Mouse (Mus musculus) testis, postnatal 14 days (tissue): ENCODE data around the gene Gm8332.
"Not testable (repeated sequence)": the region's sequence is repeated elsewhere in the genome, so short reads cannot be mapped to it uniquely, and the experiment has no call there.

Experiments
- DNase-seq: peaks from one replicate; pipeline ENCODE4 v3.0.0; 2021; ENCODE audit warnings: low spot score

The Gm8332 gene

GRCm38 (mm10) chr12:88250000-88250399, at the start of gene Gm8332:
Gene Gm8332 (minus strand): TSS chr12:88250100.
- not testable (repeated sequence) for DNase-seq

DNA sequence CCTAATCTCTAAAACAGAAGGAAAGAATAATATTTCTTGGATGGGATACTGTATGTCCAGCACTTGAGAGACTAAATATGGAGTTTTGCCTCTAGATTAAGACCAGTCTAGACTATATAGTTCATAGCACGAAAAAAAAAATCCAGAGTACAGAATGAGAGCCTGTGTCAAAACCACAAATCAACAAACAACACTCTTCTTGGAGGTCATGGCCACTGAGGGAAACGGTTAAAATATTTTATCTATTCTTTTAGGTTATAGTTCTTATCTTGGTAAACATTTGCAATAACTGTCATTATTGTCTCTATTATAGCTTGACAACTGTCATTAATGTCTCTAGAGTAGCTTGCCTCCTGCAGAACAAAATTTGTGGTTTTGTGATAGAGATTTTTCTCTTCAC, 47.3 kb upstream of the Gm8332 start:
- DNase-seq = not testable (repeated sequence)

GRCm38 (mm10) chr12:88293082-88293481, 43.2 kb upstream of the Gm8332 start:
- DNase-seq = not testable (repeated sequence)

DNA sequence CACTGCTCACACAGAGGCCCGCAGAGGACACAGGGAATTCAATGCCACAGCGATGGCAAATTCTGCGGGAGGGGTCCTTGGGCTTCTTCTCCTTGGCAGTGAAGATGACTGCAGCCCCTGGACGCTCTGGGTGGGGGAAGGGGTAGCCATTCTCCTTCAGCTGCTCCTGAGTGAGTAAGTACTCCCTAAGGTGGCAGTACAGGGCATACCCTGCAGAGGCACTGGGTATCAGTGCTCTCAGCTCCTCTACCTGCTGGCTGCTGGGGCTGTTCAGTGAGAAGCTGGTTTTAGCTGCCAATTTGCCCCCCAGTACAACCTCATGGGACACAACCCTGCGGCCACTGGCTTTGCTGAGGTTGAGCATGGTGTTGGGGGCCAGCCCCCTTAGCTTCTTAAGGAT, 35.3 kb upstream of the Gm8332 start:
- DNase-seq = not testable (repeated sequence)

- not testable (repeated sequence) for DNase-seq
Observed at GRCm38 (mm10) chr12:88274400-88274799, 24.5 kb upstream of the Gm8332 start, which contains the start of gene Gm5662. Gene Gm5662 (minus strand): TSS chr12:88274500.

DNA sequence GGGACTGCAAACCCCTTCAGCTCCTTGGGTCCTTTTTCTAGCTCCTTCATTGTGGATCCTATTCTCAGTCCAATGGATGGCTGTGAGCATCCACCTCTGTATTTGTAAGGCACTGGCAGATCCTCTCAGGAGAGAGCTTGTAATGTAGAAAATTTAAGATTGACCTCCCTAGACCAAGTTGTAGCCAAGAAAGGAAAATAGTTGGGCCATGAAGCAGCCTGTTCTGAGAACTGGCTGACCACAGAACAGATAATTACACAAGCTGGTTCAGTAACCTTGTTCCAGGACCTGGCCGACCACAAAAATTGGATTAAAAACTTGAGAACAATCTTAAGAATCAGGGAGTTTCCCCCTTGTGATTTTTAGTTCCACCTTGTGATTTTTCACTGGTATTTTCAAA, 7.3 kb upstream of the Gm8332 start:
- DNase-seq = no peak

DNA sequence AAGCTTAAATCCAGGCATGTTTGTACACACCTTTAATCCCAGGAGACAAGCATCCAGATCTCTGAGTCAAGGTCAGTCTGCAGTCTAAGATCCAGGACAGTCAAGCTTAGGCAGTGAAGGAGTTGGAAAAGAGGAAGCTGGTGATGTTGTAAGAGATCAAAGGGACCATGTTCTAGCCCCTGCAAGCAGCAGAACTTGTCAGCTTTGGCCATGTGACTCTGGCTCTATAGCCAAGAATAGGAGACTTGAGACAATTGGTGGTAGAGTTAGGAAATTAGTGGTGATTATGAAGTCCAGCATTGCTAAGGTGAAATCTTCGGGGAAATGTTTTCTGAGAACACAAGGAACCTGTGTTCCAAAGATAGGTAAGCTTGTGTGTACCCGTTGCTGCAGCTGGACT, 6.0 kb upstream of the Gm8332 start:
- DNase-seq = not testable (repeated sequence)

GRCm38 (mm10) chr12:88245786-88246185, 4.1 kb downstream of the Gm8332 start:
- DNase-seq = not testable (repeated sequence)

DNA sequence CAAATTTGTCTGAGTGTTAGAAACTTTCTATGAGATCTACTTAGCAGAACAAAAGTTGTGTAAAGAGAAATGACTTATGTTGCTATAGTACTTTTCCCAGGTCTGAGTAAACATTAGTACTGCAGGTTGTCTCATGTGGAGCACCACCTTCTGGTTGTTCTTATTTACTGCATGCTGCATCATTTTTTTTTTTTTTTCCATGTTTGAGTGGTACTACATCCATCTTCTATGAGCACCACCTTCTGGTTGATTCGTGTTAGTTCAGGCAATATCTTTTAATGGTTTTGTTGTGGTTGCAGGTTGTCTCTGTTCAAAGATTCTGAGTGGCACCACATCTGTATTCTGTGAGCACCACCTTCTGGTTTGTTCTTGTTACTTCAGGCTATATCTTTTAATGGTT, 7.0 kb downstream of the Gm8332 start:
- not testable (repeated sequence) for DNase-seq

DNA sequence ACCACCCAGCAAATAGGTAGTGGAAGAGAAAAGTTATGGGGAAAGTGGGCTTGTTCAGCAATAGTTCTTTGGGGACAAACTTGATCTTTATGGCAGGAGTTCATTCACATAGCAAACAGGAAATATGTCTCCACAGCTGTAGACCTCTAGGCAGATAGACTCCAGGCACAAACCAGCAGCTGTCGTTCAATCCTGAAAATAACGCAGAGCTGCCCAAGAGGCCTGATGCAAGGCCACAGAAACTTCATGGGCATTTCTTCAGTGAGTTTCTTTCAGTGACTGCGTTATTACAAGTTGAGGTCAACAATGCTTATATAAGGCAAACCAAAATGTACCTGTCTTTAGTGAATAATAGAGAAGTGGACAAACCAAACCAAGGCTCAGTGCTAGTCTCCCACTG, 30.5 kb downstream of the Gm8332 start:
- no peak for DNase-seq

DNA sequence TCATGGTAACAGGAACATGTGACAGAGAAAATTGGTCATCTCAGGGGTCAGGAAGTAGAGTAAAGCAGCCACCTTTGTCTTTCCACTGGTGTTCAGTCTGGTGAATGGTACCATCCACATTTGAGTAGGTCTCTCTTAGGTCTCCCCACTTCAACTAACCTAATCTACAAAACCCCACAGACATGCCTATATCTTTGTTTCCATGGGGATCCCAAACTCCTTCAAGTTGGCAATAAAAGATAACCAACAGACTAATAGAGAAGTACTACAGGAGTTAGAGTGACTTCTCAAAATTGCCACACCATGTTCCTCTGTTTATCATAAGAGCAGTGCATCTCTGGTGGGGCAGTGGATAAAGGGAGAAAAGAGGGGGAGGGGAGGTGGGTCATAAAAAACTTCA, 31.8 kb downstream of the Gm8332 start:
- not testable (repeated sequence) for DNase-seq

DNA sequence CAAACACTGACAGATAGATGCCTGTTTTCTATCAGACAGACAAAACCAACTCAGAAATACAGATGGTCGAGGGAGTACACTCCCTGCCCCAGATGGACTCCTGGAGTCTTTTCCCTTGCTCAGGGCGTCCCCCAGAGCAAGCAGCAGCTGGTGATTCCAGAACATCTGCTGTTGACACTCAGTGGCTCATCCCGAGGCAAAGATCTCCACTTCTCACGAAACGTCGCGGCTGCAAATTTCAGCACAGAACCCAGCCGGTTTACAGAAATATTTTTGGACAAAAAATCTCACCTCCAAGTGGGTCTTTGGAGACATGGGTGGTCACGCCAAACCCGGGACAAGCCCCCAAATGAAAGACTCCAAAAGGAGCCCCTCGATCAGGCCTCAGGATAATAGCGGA, 35.3 kb downstream of the Gm8332 start:
- DNase-seq = no peak

DNA sequence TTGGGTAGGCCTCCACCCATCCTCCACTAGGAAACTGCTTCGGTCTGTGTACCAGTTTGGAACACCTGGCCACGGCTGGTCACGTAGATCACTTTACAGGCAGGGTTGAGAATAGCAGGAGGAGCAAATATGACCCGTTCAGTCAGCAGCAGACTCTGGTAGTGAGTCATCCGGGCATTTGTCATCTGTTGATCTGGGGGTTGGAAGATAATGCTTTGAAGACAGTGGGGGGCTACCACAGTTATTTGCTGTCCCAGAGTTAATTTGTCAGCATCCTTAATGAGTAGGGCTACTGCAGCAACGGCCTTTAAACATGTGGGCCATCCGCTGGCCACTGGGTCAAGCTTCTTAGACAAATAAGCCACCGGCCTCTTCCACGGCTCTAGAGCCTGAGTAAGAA, 38.4 kb downstream of the Gm8332 start:
- DNase-seq = not testable (repeated sequence)

- no peak for DNase-seq
Observed at GRCm38 (mm10) chr12:88202856-88203255, 47.0 kb downstream of the Gm8332 start.
